Mouse (Mus musculus) embryo, embryonic 10.5 days (tissue): ENCODE data around the gene Map2k1.
A peak's percentile ranks its signal among the peaks of the same experiment; 100 is the strongest.
"Not testable (repeated sequence)": the region's sequence is repeated elsewhere in the genome, so short reads cannot be mapped to it uniquely, and the experiment has no call there.

Experiments
- DNase-seq: peaks from one replicate; pipeline ENCODE4 v3.0.0-alpha.2; 2015; ENCODE audit warnings: low spot score

Gene Map2k1

DNA sequence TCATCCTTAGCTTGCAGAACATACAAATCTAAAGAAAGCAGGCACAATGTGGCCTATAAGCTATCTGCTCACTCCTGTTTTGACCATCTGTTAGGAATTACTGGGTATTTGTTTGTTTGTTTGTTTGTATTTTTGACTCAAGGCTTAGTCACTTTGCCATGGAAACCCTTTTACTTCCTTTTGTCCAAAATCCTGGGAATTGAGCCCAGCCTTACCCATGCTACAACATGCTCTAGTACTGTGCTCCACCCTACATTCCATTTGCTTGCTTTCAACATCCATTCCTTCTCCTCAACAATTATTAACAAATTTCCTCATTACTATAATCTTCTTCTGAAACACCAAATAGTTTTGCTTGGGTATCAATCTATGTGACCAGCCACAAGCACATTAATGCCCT is 50.6 kb downstream of the Map2k1 start:
- no peak for DNase-seq

DNA sequence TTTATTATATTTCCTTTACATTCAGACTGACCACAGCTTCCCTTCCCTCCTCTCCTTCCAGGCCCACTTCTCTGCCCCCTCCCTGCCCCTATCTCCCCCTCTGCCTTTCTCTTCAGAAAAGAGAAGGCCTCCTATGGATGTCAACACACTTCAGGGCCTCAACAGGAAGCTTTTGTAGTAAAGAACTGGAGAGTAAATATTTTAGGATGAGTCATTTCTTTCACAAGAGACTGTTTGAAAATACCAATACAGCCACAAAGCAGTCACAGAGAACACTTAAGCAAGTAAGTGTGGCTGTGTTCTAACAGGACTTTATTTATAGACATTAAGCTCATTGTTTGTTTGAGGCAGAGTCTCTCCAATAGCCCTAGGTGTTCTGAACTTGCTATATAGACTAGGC is 51.1 kb downstream of the Map2k1 start:
- no peak for DNase-seq

DNA sequence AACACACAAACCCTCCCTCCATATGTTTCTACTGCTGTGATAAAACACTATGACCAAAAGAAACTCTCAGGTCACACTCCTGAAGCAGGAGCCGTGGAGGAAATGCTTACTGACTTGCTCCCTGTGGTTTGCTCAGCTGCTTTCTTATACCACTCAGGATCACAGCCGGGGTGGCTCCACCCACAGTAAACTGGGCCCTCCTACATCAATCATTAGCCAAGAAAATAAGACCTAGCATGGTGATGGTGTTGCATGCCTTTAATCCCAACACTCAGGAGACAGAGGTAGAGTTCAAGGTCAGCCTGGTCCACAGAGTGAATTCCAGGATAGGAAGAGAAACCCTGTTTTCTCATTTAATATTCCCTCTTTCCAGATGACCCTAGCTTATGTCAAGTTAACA is 53.5 kb downstream of the Map2k1 start:
- DNase-seq = no peak

DNA sequence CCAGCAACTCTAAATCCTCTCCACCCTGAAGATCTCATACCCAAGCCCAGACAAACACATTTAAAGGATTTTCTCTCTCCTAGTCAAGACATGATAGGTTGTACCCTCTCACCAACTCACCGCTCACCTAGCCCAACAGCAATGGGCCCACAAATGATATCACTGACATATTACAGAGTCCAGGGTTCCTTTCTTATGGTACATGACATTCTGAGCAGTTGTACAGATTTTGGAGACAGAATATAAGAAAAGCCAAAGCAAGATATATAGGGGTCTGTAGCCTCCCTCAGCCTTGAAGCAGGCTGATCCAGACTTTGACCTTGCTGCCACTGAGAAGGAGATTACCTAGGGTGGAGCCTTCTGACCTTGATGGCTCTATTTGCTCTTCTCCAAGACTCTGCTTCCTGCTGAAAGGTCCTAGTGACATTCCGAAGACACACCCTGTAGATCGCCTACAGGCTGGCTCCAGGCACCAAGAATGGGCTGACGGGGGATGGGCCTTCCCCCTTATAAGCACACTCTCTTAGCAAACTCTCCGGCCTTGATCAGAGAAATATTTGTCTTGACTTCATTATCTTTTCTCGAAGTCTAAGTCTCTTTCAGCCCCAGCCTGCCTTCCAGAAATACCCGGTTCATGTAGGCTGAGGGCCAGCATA is 54.5 kb downstream of the Map2k1 start:
- not testable (repeated sequence) for DNase-seq

DNA sequence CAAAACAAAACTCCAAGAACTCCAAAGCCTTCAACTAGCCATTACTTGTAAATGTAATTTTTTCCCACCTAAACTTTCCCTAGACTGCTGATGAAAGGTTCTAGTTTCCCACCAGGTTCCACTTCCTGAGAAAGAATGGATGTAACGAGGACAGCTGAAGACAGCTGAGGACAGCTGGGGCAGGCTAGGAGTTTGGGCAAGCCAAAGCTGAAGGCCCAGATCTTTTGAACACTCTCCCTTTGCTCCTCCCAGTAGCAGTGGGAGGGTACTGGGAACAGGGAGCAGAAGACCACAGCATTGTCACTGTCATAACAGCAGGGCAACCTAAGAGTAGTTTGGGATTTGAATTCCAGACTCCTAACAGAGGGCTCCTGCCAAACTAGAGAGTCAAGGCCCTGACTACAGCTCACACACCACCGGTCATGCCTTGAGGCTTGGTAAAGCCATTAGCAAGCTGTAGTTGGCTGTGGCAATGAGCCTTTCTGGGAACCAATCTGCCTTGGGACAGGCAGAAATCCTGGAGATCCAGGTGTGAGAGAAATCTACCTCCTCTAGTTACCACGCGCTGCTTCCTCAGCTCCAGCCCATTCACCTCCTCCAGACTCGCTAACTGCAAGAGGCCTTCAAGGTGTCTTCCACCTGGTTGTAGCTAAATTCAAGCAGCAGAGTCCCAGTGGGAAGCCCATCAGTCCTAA is 55.2 kb downstream of the Map2k1 start:
- DNase-seq = no peak

DNA sequence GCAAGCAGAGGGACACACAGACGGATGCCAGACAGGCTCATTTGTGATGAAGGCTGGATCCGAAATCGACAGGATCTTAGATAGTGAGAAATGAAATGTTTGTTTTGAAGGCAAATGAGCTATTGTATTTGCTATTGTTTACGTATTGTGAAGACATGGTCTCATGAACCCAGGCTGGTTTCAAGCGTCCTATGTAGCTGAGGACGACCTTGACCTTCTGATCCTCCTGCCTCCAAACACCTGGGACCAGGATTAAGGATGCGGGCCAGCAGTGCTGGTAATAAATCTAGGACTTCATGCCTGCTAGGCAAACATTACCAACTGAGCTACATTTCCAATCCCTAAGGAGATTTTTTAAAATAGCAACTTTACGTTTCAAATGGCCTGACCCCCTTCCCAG is 55.9 kb downstream of the Map2k1 start:
- no peak for DNase-seq

DNA sequence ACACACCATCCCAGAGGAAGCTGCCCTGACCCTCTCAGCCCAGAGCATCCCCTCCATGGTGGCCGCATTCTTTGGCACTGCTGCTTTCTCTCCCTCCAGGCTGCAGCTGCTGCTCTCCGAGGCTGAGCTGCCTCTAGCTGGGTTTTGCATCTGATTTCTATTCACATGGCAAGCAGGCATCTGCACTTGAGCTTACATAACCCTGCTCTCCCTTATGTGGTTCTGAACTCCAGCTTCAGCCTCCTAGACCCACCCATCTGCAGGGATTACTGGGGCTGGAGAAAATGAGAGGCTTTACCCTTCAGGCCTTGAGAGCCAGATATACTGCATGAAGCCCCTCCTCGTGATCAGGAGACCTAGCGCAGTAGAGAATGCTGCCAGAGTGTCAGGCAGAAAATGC is 57.9 kb downstream of the Map2k1 start:
- DNase-seq = no peak

DNA sequence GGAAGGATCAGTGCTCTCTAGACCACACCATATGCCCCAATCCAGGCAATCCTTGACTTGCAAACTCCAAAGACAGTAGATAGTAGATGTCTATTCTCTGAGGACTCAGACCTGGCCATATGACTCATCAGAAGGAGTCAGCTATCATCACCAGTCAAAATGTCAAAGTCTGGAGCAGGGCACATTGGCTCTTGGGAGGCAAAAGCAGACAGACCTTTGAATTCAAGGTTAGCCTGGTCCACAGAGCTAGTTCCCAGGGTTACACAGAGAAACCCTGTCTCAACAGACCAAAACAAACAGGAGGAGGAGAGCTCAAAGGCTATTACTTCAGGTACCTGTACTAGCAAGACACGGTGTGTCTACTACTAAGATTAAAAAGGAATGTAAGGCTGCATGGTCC is 59.6 kb downstream of the Map2k1 start:
- no peak for DNase-seq

DNA sequence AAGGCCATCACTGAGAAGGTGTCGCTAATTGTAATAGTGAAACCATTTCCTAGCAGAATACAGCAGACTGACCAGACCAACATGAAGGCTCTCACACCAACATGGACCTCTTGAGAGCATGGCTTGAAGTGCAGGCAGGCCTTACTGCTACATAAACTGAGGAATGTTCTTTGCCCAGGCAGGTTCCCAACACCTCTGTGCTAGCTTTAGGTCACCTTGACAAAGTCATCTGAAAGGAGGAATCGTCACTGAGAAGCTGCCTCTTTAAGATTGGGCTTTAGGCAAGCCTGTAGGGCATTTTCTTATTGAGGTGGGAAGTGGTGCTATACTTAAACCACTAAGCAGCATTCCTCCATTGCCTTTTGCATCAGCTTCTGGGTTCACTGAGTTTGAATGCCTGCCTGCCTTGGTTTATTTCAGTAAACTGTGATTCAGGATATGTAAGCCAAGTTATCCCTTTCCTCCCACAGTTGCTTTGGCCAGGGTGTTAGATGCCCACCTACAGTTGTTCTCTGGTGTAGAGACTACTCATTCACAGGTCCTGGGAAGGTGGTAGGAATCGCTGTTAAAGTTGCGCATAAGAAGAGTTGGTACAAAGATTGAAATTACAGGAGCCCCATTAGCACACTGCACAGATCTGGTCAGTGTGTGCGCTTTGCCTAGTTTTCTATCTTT is 69.1 kb downstream of the Map2k1 start:
- DNase-seq = no peak

DNA sequence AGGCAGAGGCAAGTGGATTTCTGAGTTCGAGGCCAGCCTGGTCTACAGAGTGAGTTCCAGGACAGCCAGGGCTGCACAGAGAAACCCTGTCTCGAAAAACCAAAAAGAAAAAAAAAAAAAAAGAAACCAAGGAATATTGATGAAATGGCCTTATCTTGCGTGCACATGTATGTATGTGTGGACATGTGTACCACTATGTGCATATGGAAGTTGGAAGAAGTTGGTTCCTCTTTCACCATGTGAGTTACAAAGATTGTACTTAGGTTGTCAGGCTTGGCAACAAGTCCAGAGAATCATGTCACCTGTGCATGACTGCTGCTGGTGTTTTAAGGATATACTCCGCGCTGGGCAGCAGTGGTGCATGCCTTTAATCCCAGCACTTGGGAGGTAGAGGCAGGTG is 70.1 kb downstream of the Map2k1 start:
- DNase-seq = not testable (repeated sequence)

DNA sequence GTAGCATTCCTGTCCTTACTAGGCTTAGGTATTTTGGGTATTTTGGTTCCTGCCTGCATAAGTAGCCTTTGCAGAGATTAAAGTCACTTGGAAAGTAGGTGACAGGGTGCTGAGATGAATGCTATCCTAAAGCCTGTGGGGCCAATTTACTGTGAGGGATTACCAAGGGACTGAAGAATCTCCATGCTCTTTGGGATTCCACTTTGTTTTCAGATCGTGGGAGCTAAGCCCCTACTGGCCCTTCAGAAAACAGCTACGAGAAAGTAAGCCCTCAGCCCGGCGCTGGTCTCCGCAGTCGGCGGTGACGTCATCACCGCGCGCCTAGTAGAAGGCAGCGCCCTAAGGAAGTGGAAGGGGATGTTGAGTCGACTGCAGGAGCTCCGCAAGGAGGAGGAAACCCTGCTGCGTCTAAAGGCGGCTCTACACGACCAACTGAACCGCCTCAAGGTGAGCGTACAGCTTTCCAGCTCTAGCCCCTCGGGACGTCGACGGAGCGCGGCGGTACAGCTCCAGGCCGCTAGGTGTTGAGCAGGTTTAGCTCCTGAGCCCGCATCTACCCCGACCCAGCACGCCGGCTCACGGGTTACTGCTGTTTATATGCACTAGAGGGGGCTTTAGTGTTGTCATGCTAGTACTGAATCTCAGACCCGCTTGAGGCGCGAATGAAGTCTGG is 74.3 kb downstream of the Map2k1 start, which contains the start of gene Snapc5:
TSS of gene Snapc5 (plus strand) at position 301 of the 673 bp plus-strand sequence.
- DNase-seq = peak; percentile 96

DNA sequence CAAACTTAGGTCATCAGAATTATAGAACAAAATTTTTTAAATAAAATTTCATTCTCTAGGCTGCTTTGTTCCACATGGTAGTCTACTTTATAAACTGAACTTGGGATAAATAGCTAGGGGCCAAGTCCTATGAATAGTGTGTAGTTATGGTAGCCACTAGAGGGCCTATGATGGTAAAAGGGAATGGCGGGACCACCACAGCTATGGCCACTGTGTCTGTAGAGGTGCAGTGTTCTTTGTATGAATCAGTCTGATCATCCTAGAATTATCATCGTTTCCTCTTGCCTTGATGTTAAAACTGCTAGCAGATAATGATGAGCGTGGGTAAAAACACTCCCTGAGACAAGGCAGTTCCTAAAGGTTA is 74.8 kb downstream of the Map2k1 start:
- DNase-seq = peak; percentile 78

DNA sequence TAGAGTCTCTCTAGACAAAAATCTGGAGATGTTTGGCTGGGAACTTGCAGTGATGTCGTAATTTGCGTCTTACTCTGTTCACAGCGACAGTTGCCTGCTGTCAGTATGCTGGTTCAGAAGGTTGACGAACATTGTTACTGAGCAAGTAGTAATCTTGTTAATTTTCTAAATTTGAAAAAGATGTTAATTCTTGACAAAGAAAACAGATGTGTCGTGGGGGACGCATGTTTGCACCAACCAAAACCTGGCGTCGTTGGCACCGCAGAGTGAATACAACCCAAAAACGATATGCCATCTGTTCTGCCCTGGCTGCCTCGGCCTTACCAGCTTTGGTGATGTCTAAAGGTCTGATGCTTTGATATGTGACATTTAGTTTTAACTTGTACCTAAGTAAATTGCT is 78.1 kb downstream of the Map2k1 start:
- no peak for DNase-seq

DNA sequence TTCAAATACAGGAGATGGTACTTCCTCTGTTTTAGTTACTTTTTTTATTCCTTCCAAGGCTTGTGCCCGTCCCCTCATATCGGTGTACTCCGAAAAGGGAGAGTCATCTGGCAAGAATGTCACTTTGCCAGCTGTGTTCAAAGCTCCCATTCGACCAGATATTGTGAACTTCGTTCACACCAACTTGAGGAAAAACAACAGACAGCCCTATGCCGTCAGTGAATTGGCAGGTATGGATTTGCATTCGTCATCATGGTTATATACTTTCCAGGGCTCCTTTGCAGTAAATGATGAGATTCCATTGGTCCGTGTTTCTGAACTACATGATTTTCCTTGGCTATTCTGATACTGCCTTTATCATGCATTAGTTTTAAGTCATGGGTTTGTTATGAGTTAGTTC is 78.7 kb downstream of the Map2k1 start:
- no peak for DNase-seq

DNA sequence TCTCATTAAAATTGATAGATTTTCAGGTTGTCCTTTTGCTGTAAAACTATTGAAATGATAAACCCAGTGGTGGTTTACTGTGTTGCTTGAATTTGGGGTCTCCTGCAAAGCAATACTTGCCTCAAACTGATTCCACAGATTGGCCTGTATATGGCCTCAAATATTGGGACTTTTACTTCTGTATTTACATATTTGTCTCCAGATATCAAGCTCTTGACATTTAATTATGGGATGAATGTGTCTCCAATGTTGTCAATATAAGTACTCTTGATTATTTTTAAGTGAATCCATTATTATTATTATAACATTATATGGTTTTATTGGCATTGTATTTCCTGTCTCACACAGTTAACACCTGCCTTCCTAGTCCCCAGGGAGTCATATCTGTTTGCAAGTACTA is 79.1 kb downstream of the Map2k1 start:
- DNase-seq = no peak

DNA sequence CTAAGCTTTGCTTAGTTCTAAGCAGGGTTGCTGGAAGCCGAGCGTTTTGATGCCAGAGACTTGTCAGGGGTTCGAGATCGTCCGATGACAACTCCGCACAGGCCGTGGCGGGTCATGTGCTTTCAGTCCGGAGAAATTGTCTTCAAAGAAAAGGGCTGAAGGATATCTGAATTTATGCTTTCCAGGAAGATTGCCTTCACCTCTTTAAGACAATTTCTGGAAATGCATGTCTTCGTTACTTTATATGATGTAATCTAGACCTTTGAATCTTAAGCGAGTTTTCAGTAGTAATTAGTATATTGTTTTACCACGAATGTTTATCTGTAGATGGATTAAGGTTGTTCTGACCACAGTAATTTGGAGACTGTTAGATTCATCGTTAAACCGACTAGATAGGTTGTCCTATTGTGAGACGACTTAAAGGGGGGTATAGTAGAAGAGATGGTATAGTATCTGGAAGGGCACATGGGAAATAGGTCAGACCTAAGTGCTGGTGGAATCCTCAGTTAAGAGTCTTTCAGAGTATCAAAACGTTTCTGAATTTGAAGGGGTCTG is 79.7 kb downstream of the Map2k1 start:
- DNase-seq = no peak

DNA sequence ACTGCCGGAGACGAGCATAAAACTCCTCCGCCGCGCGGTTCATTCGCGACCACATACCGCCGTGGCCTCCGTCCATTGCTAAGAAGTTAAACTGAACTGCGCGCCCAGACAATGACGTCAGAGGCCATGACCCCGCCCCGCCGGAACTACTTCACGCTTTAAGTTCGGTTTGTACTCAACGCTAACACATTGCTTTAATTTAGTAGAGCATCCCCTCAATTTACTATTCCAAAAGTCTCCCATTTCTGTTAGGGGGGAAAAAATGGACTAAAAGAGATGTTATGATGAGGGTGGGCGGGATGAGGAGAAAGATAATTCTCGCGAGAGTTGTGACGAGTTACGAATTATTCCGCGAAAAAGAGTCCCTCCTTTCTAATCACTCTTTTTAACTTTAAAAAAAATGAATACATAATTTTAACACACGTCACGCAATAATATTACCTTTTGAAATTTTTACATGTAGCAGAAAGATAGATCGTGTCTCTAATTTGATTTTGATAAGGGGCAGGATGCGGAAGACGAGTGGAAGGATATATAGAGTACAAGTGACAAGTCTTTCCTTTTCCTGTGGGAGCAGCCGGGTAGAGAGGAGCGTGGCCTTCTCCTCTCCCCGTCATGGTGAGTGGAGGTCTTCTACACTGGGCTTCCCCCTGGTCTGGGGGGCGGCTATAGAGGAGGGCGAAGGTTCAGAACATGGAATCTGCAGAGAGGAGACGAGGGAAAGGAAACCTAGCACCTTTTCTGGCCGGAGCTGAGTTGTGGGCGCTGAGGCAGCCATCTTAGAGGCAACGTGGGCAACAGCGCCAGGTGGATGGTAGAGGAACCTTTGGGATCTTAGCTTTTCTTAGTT is 80.4 kb downstream of the Map2k1 start, which contains the start of the genes Zwilch and Rpl4:
TSS of gene Zwilch (minus strand) at position 289 of the 850 bp plus-strand sequence.
TSS of gene Rpl4 (plus strand) at position 560 of the 850 bp plus-strand sequence.
- peak; percentile 92 for DNase-seq

DNA sequence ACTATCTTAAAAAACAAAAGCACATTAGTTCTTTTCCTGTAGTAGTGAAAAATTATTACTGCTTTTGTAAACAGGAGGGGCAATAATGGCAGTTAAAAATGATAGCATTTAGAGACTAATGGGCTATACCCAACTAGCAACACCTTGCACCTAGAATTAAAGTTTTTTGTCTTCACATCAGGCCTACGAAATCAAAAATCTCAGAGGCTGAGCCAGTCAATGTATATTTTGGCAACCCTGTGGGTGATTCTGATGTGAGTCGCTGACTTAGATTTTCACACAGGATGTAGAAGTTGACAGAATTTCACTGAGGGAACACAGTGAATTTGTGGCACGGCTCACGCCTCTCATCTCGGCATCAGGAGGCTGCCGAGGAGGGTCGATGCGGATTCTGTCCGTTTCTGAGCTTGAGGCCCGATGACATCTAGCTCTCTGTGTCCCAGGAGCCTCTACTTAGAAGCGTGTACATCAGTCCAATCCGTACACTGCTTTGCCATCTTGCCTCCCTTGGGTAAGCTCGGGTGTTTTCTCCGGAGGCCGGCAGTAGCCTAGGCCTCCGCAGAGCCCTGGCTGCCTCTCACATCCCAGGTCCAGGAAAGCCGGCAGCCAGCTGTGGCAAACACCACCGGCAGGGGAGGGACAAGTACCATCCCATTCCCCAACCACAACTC is 81.2 kb downstream of the Map2k1 start:
- no peak for DNase-seq

DNA sequence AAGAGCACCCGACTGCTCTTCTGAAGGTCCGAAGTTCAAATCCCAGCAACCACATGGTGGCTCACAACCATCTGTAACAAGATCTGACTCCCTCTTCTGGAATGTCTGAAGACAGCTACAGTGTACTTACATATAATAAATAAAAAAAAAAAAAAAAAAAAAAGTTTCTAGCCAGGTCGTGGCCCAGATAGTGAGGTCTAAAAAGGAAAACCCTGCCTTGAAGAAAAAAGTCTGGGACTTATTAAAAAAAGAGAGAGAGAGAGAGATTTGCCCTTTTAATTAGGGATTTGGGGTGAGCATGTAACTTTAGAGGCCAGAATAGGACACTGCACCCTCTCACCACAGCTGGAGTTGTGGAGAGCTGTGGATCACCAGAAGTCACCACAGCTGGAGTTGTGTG is 83.5 kb downstream of the Map2k1 start:
- not testable (repeated sequence) for DNase-seq

DNA sequence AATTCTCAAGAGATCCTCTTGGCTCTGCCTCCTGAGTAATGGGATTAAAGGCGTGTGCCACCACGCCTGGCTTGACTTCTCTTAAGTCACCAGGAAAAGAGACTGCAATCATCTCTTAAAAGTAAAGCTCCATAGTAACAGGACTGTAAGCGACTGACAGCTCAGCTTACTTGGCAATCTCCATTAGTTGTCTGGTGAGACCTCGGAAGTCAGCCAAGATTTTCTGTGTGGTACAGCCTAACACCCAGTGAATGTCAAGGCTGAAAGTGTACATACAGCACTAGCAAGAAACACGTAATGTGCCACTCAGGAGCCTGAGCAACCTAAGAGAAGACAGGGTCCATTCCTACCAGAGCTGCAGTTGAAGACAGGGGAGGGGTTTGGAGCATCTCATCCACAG is 93.0 kb downstream of the Map2k1 start:
- no peak for DNase-seq

DNA sequence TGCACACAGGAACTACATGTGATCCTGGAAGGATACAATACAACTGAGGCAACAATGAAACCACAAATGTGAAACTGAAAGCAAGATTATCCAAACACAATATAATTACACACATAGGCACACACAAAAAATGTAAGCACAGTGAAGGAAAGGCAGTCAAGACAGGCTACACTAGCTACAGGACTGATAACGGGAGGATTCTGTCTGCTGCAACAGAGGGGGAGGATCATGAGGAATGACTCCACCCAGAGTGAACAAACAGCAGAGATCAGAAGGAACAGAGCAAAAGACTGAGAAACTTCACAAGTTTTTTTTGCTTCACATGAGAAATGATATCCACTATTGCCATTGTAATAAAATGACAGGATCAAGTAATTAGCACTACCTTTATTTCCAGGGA is 96.8 kb downstream of the Map2k1 start:
- DNase-seq = no peak
